Mouse (Mus musculus): ENCODE data around the gene March8. TPM values are rescaled to one million over a fixed set of nuclear protein-coding genes. Genes with fewer than 3 reads are reported as not detected.
A peak's percentile ranks its signal among the peaks of the same experiment; 100 is the strongest.

Gene March8
- polyA plus RNA-seq, 1 experiment from 2014 or later, result 40.9 TPM

- Histone ChIP-seq H3K9me3 (ENCODE audit: low read length) (no peaks in the 10 kb centered on the region), H3K27me3 (ENCODE audit: insufficient read depth, low read length) (no peaks in the 10 kb centered on the region), H3K36me3 (ENCODE audit: insufficient read depth, low read length) (no peaks in the 10 kb centered on the region), H3K4me3 (ENCODE audit: low read length) (peak overlapping the region; percentile 0; the same call in 1 of the 2 replicates), H3K27ac (ENCODE audit: low read length) (peak overlapping the region; percentile 89), H3K4me1 (ENCODE audit: insufficient read depth, low read length) (peaks cover 38% of the 10 kb centered on the region), H3K9ac (replicated peaks; ENCODE audit: low read length) (no peak overlapping the region), H3K4me2 (replicated peaks; ENCODE audit: low read depth, low read length) (peak overlapping the region; percentile 47)
- WGBS, result 12% methylated on average over 5 of the region's 5 CpGs
- peak; percentile 90 for ATAC-seq (ENCODE audit: low FRiP score, low TSS enrichment)
Observed at GRCm38 (mm10) chr6:116385194-116386044, 47.6 kb downstream of the March8 start.

GRCm38 (mm10) chr6:116386045-116386415, 48.2 kb downstream of the March8 start:
- H3K4me2 ChIP-seq (replicated peaks; ENCODE audit: low read depth, low read length), result peak overlapping the region; percentile 47
- H3K27me3 ChIP-seq (ENCODE audit: insufficient read depth, low read length), result no peaks in the 10 kb centered on the region
- no peaks in the 10 kb centered on the region for H3K36me3 ChIP-seq (ENCODE audit: insufficient read depth, low read length)
- WGBS, result 21% methylated on average over 4 of the region's 4 CpGs
- H3K27ac ChIP-seq (ENCODE audit: low read length), result peak overlapping the region; percentile 89
- no peaks in the 10 kb centered on the region for H3K9me3 ChIP-seq (ENCODE audit: low read length)
- no peak overlapping the region for H3K9ac ChIP-seq (replicated peaks; ENCODE audit: low read length)
- no peak overlapping the region for H3K4me3 ChIP-seq (ENCODE audit: low read length)
- peak; percentile 93 for ATAC-seq (ENCODE audit: low FRiP score, low TSS enrichment)
- peaks cover 38% of the 10 kb centered on the region for H3K4me1 ChIP-seq (ENCODE audit: insufficient read depth, low read length)

GRCm38 (mm10) chr6:116386506-116386905, 48.7 kb downstream of the March8 start:
- H3K9ac ChIP-seq (replicated peaks; ENCODE audit: low read length), result no peak overlapping the region
- no peaks in the 10 kb centered on the region for H3K9me3 ChIP-seq (ENCODE audit: low read length)
- 62% methylated on average over 3 of the region's 3 CpGs for WGBS
- peaks cover 38% of the 10 kb centered on the region for H3K4me1 ChIP-seq (ENCODE audit: insufficient read depth, low read length)
- H3K4me3 ChIP-seq (ENCODE audit: low read length), result no peak overlapping the region
- no peaks in the 10 kb centered on the region for H3K36me3 ChIP-seq (ENCODE audit: insufficient read depth, low read length)
- no peak for ATAC-seq (ENCODE audit: low FRiP score, low TSS enrichment)
- 0 out of 2 replicates have a peak overlapping the region, but pooled peaks have one; percentile 18 for H3K27ac ChIP-seq (ENCODE audit: low read length)
- H3K27me3 ChIP-seq (ENCODE audit: insufficient read depth, low read length), result no peaks in the 10 kb centered on the region
- H3K4me2 ChIP-seq (replicated peaks; ENCODE audit: low read depth, low read length), result peak overlapping the region; percentile 47; the same call in 1 of the 2 replicates

- no peak overlapping the region for H3K9ac ChIP-seq (replicated peaks; ENCODE audit: low read length)
- no peaks in the 10 kb centered on the region for H3K9me3 ChIP-seq (ENCODE audit: low read length)
- peaks cover 35% of the 10 kb centered on the region for H3K4me1 ChIP-seq (ENCODE audit: insufficient read depth, low read length)
- no peak for ATAC-seq (ENCODE audit: low FRiP score, low TSS enrichment)
- no peak overlapping the region for H3K4me2 ChIP-seq (replicated peaks; ENCODE audit: low read depth, low read length)
- no peaks in the 10 kb centered on the region for H3K27me3 ChIP-seq (ENCODE audit: insufficient read depth, low read length)
- H3K36me3 ChIP-seq (ENCODE audit: insufficient read depth, low read length), result no peaks in the 10 kb centered on the region
- no peak overlapping the region for H3K4me3 ChIP-seq (ENCODE audit: low read length)
- H3K27ac ChIP-seq (ENCODE audit: low read length), result no peak overlapping the region
- WGBS, result 88% methylated on average over 1 of the region's 1 CpGs
Observed at GRCm38 (mm10) chr6:116388068-116388467, 50.2 kb downstream of the March8 start.

- H3K27ac ChIP-seq (ENCODE audit: low read length), result no peak overlapping the region
- no peaks in the 10 kb centered on the region for H3K27me3 ChIP-seq (ENCODE audit: insufficient read depth, low read length)
- H3K4me2 ChIP-seq (replicated peaks; ENCODE audit: low read depth, low read length), result no peak overlapping the region
- no peak overlapping the region for H3K9ac ChIP-seq (replicated peaks; ENCODE audit: low read length)
- H3K36me3 ChIP-seq (ENCODE audit: insufficient read depth, low read length), result no peaks in the 10 kb centered on the region
- H3K4me3 ChIP-seq (ENCODE audit: low read length), result no peak overlapping the region
- no peak for ATAC-seq (ENCODE audit: low FRiP score, low TSS enrichment)
- H3K9me3 ChIP-seq (ENCODE audit: low read length), result no peaks in the 10 kb centered on the region
- H3K4me1 ChIP-seq (ENCODE audit: insufficient read depth, low read length), result peaks cover 22% of the 10 kb centered on the region
Observed at GRCm38 (mm10) chr6:116389481-116389880, 51.7 kb downstream of the March8 start.

DNA sequence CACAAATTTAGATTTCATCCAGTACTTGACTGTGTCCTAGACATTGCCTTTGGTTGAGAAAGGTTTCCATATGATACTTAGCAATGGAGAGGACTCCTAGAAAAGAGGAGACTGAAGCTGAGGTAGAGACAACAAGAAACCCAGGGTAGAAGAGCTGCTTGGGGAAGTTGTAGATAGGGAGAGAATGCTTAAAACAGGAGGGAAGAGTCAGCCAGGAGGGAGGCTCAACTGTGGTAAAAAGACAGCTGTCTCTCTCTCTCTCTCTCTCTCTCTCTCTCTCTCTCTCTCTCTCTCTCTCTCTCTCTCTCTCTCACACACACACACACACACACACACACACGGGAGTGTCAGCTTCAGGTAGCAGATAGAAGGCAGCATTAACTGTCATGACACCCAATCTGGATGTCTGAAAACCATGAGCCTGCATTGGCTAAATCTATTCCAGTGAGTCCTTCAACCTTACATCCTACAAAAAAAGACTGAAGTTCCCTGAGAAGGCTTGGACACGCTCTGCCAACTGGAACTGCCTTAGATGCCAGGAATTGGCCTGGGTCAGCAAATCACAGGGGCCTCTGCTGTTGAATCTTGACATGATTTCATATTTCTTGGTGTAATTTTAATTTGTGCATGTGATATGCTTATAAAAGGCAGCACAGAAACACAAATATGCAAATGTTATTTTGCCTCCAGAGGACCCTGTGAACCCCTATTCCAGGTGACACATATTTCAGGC, 57.3 kb downstream of the March8 start:
- no peaks in the 10 kb centered on the region for H3K9me3 ChIP-seq (ENCODE audit: low read length)
- no peak for ATAC-seq (ENCODE audit: low FRiP score, low TSS enrichment)
- no peak overlapping the region for H3K27ac ChIP-seq (ENCODE audit: low read length)
- H3K36me3 ChIP-seq (ENCODE audit: insufficient read depth, low read length), result no peaks in the 10 kb centered on the region
- H3K4me3 ChIP-seq (ENCODE audit: low read length), result no peak overlapping the region
- no peak overlapping the region for H3K9ac ChIP-seq (replicated peaks; ENCODE audit: low read length)
- H3K4me2 ChIP-seq (replicated peaks; ENCODE audit: low read depth, low read length), result no peak overlapping the region
- 0 out of 2 replicates have a peak, but pooled peaks cover 5% of the 10 kb centered on the region for H3K4me1 ChIP-seq (ENCODE audit: insufficient read depth, low read length)
- no peaks in the 10 kb centered on the region for H3K27me3 ChIP-seq (ENCODE audit: insufficient read depth, low read length)
- WGBS, result 61% methylated on average over 2 of the region's 2 CpGs

GRCm38 (mm10) chr6:116397621-116398020, 59.8 kb downstream of the March8 start:
- Histone ChIP-seq H3K4me3 (ENCODE audit: low read length) (no peak overlapping the region), H3K4me1 (ENCODE audit: insufficient read depth, low read length) (0 out of 2 replicates have a peak, but pooled peaks cover 5% of the 10 kb centered on the region), H3K27me3 (ENCODE audit: insufficient read depth, low read length) (no peaks in the 10 kb centered on the region), H3K9me3 (ENCODE audit: low read length) (no peaks in the 10 kb centered on the region), H3K36me3 (ENCODE audit: insufficient read depth, low read length) (no peaks in the 10 kb centered on the region), H3K27ac (ENCODE audit: low read length) (no peak overlapping the region), H3K4me2 (replicated peaks; ENCODE audit: low read depth, low read length) (no peak overlapping the region), H3K9ac (replicated peaks; ENCODE audit: low read length) (no peak overlapping the region)
- WGBS, result 43% methylated on average over 6 of the region's 6 CpGs
- ATAC-seq (ENCODE audit: low FRiP score, low TSS enrichment), result no peak

DNA sequence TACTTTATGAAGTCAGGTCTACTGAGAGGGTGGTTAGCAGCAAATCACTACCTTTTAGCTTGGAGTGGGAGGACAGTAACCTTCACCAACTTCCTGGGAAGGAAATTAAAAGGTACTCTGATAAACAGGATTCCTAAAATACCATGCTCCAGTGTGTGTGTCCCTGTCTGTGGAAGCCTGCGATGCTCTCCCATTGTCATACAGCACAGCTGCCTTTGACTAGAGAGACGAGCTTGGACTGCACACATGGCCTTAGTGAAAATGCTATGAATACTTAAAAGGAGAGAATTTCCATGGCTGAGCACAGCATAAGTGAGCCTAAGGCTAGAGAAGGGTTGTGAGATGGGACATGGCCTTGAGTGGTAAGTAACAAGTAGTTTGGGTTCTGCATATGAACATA, 60.3 kb downstream of the March8 start:
- no peak for ATAC-seq (ENCODE audit: low FRiP score, low TSS enrichment)
- H3K36me3 ChIP-seq (ENCODE audit: insufficient read depth, low read length), result no peaks in the 10 kb centered on the region
- H3K27ac ChIP-seq (ENCODE audit: low read length), result no peak overlapping the region
- WGBS, result 85% methylated on average over 2 of the region's 2 CpGs
- H3K4me2 ChIP-seq (replicated peaks; ENCODE audit: low read depth, low read length), result no peak overlapping the region
- no peaks in the 10 kb centered on the region for H3K9me3 ChIP-seq (ENCODE audit: low read length)
- no peaks in the 10 kb centered on the region for H3K27me3 ChIP-seq (ENCODE audit: insufficient read depth, low read length)
- H3K4me3 ChIP-seq (ENCODE audit: low read length), result no peak overlapping the region
- H3K9ac ChIP-seq (replicated peaks; ENCODE audit: low read length), result no peak overlapping the region
- H3K4me1 ChIP-seq (ENCODE audit: insufficient read depth, low read length), result 0 out of 2 replicates have a peak, but pooled peaks cover 5% of the 10 kb centered on the region

GRCm38 (mm10) chr6:116401746-116402423, 64.1 kb downstream of the March8 start:
- WGBS, result 96% methylated on average over 12 of the region's 12 CpGs
- Histone ChIP-seq H3K36me3 (ENCODE audit: insufficient read depth, low read length) (peaks cover 2% of the 10 kb centered on the region; the same call in 1 of the 2 replicates), H3K4me2 (replicated peaks; ENCODE audit: low read depth, low read length) (no peak overlapping the region), H3K27ac (ENCODE audit: low read length) (no peak overlapping the region), H3K9ac (replicated peaks; ENCODE audit: low read length) (no peak overlapping the region), H3K27me3 (ENCODE audit: insufficient read depth, low read length) (no peaks in the 10 kb centered on the region), H3K4me1 (ENCODE audit: insufficient read depth, low read length) (no peaks in the 10 kb centered on the region), H3K9me3 (ENCODE audit: low read length) (no peaks in the 10 kb centered on the region), H3K4me3 (ENCODE audit: low read length) (no peak overlapping the region)
- ATAC-seq (ENCODE audit: low FRiP score, low TSS enrichment), result no peak

All from kidney, embryonic 16.5 days (tissue).